In genomic region chr1:71696093-71696492, GRCm38 (mm10) we compare ENCODE assay signal across 26 mouse cellular contexts. TPM values are rescaled to one million over a fixed set of nuclear protein-coding genes. Genes with fewer than 3 reads are reported as not detected.
DNase-seq lines count a peak whose midpoint lies in the region; ATAC-seq and TF ChIP-seq lines count a peak whose summit lies in the region.
"Had no signal": no experiment of that assay in that cellular context is flagged by ENCODE, and none has a peak within 500 bp of the region (broad histone marks: within the 10 kb centered on the region; RNA-seq: fewer than 3 reads in every experiment).

No protein-coding gene starts in this region.

- H3K9me3 ChIP-seq in liver, embryonic 11.5 days (ENCODE audit: control insufficient read depth, low read length) = no peaks in the 10 kb centered on the region
- no peaks in the 10 kb centered on the region for H3K9me3 ChIP-seq in liver, embryonic 13.5 days (replicated peaks)
- no peaks in the 10 kb centered on the region for H3K9me3 ChIP-seq in liver, embryonic 16.5 days (replicated peaks; ENCODE audit: control insufficient read depth, low read length)
- H3K9me3 ChIP-seq in forebrain, postnatal 0 days (ENCODE audit: low read length) = no peaks in the 10 kb centered on the region
- H3K9me3 ChIP-seq: embryonic facial prominence, embryonic 12.5 days; embryonic facial prominence, embryonic 15.5 days; G1E; hindbrain, embryonic 10.5 days; hindbrain, embryonic 13.5 days had no signal

- no peak for TF ChIP-seq CTCF in forebrain, postnatal 0 days (IDR thresholded peaks at IDR 0.05; ENCODE audit: low read depth)

- no peaks in the 10 kb centered on the region for H3K27me3 ChIP-seq in liver, embryonic 11.5 days (replicated peaks; ENCODE audit: control insufficient read depth, insufficient read depth, low read length)
- no peaks in the 10 kb centered on the region for H3K27me3 ChIP-seq in liver, embryonic 13.5 days
- H3K27me3 ChIP-seq in liver, embryonic 16.5 days (ENCODE audit: control insufficient read depth, insufficient read depth, low read depth, low read length) = no peaks in the 10 kb centered on the region
- H3K27me3 ChIP-seq in forebrain, postnatal 0 days (ENCODE audit: insufficient read depth, low read length) = no peaks in the 10 kb centered on the region
- H3K27me3 ChIP-seq: CH12.LX; embryonic facial prominence, embryonic 12.5 days; embryonic facial prominence, embryonic 15.5 days; hindbrain, embryonic 13.5 days; Patski had no signal

- no peak overlapping the region for H3K27ac ChIP-seq in liver, embryonic 11.5 days (ENCODE audit: low read depth, low read length)
- no peak overlapping the region for H3K27ac ChIP-seq in liver, embryonic 13.5 days
- H3K27ac ChIP-seq in liver, embryonic 16.5 days (ENCODE audit: low read length) = no peak overlapping the region
- H3K27ac ChIP-seq in forebrain, postnatal 0 days (ENCODE audit: low read depth, low read length) = no peak overlapping the region
- H3K27ac ChIP-seq: embryonic facial prominence, embryonic 12.5 days; embryonic facial prominence, embryonic 15.5 days; gastrocnemius, adult 2 months; hindbrain, embryonic 10.5 days; hindbrain, embryonic 13.5 days had no signal

- no peaks in the 10 kb centered on the region for H3K36me3 ChIP-seq in liver, embryonic 11.5 days (ENCODE audit: control insufficient read depth, insufficient read depth, low read length)
- H3K36me3 ChIP-seq in liver, embryonic 13.5 days = no peaks in the 10 kb centered on the region
- H3K36me3 ChIP-seq in liver, embryonic 16.5 days (ENCODE audit: control insufficient read depth, insufficient read depth) = no peaks in the 10 kb centered on the region
- no peaks in the 10 kb centered on the region for H3K36me3 ChIP-seq in forebrain, postnatal 0 days (ENCODE audit: insufficient read depth)
- H3K36me3 ChIP-seq: embryonic facial prominence, embryonic 12.5 days; embryonic facial prominence, embryonic 15.5 days; G1E; hindbrain, embryonic 10.5 days; hindbrain, embryonic 13.5 days had no signal

- peak; percentile 69 for ATAC-seq in liver, embryonic 11.5 days (replicated peaks; ENCODE audit: low FRiP score)
- peak; percentile 68; the same call in 1 of the 2 replicates for ATAC-seq in liver, embryonic 13.5 days (ENCODE audit: low read depth)
- peak; percentile 74 for ATAC-seq in liver, embryonic 16.5 days (ENCODE audit: low read depth)
- ATAC-seq in megakaryocyte-erythroid progenitor cell, adult 5-6 weeks (replicated peaks; ENCODE audit: low FRiP score, low TSS enrichment, poor library complexity, severe bottlenecking) = peak; percentile 52; the same call in 1 of the 2 replicates
- ATAC-seq in forebrain, postnatal 0 days = no peak
- ATAC-seq: forebrain, embryonic 14.5 days; hindbrain, embryonic 16.5 days; Patski had no signal

- no peak overlapping the region for H3K4me2 ChIP-seq in liver, embryonic 11.5 days
- no peak overlapping the region for H3K4me2 ChIP-seq in liver, embryonic 13.5 days
- H3K4me2 ChIP-seq in liver, embryonic 16.5 days (ENCODE audit: low read depth, low read length) = no peak overlapping the region
- no peak overlapping the region for H3K4me2 ChIP-seq in forebrain, postnatal 0 days (ENCODE audit: low read depth)
- H3K4me2 ChIP-seq: embryonic facial prominence, embryonic 12.5 days; embryonic facial prominence, embryonic 15.5 days; heart, embryonic 11.5 days; hindbrain, embryonic 13.5 days had no signal

- 71% methylated on average over 3 of the region's 3 CpGs for WGBS in liver, embryonic 11.5 days
- WGBS in liver, embryonic 13.5 days (ENCODE audit: insufficient replicate concordance) = 37% methylated on average over 3 of the region's 3 CpGs
- WGBS in liver, embryonic 16.5 days (ENCODE audit: insufficient replicate concordance) = 25% methylated on average over 3 of the region's 3 CpGs
- WGBS in forebrain, postnatal 0 days = 93% methylated on average over 3 of the region's 3 CpGs

- peaks cover 5% of the 10 kb centered on the region for H3K4me1 ChIP-seq in liver, embryonic 11.5 days (replicated peaks; ENCODE audit: control insufficient read depth, insufficient read depth, low read length)
- peaks cover 16% of the 10 kb centered on the region for H3K4me1 ChIP-seq in liver, embryonic 13.5 days (replicated peaks)
- peaks cover 4% of the 10 kb centered on the region for H3K4me1 ChIP-seq in liver, embryonic 16.5 days (ENCODE audit: control insufficient read depth, low read depth, low read length)
- no peaks in the 10 kb centered on the region for H3K4me1 ChIP-seq in forebrain, postnatal 0 days (ENCODE audit: insufficient read depth)
- H3K4me1 ChIP-seq: hindbrain, embryonic 10.5 days; hindbrain, embryonic 13.5 days had no signal

- H3K4me3 ChIP-seq in liver, embryonic 11.5 days (ENCODE audit: low read depth, low read length) = no peak overlapping the region
- no peak overlapping the region for H3K4me3 ChIP-seq in liver, embryonic 13.5 days (replicated peaks)
- H3K4me3 ChIP-seq in liver, embryonic 16.5 days (ENCODE audit: low read depth, low read length) = no peak overlapping the region
- no peak overlapping the region for H3K4me3 ChIP-seq in forebrain, postnatal 0 days (ENCODE audit: low read depth, low read length)
- H3K4me3 ChIP-seq: embryonic facial prominence, embryonic 12.5 days; embryonic facial prominence, embryonic 15.5 days; gastrocnemius, adult 2 months; hindbrain, embryonic 10.5 days; hindbrain, embryonic 13.5 days had no signal

- no peak for DNase-seq in liver, embryonic 11.5 days (ENCODE audit: low spot score)
- DNase-seq in liver = no peak
- no peak for DNase-seq in liver, embryonic 13.5 days
- DNase-seq in thymus, postnatal 14 days = no peak
- DNase-seq in frontal cortex, adult 2 months (ENCODE audit: extremely low spot score in 1 of 2, low spot score in 1 of 2) = no peak
- no peak for DNase-seq in forebrain, postnatal 0 days
- DNase-seq: adrenal gland, postnatal 36 days; B cell, adult 2 months; cerebellum, adult 18-20 months; cerebellum, adult 9-11 months; cerebellum, postnatal 25 days; gastrocnemius, adult 2 months; gastrocnemius, postnatal 14 days; heart, adult 11 months had no signal

- H3K9ac ChIP-seq in liver, embryonic 11.5 days (ENCODE audit: low read depth, low read length) = no peak overlapping the region
- no peak overlapping the region for H3K9ac ChIP-seq in liver, embryonic 13.5 days
- H3K9ac ChIP-seq in liver, embryonic 16.5 days (ENCODE audit: low read depth, low read length) = no peak overlapping the region
- no peak overlapping the region for H3K9ac ChIP-seq in forebrain, postnatal 0 days
- H3K9ac ChIP-seq: embryonic facial prominence, embryonic 12.5 days; embryonic facial prominence, embryonic 15.5 days; hindbrain, embryonic 13.5 days had no signal

RNA-seq across cellular contexts. Expression of gene Fn1, which starts 43.1 kb away (rescaled TPM):
- polyA plus RNA-seq in liver, embryonic 11.5 days (2014; fragmentation: Nextera tagmentation; extraction: Ambion mirVana) = 171 and 175 TPM in 2 replicates
- polyA plus RNA-seq in liver, embryonic 13.5 days (2015; fragmentation: Nextera tagmentation; extraction: Ambion mirVana) = 53.0 and 58.5 TPM in 2 replicates
- 157 and 184 TPM in 2 replicates for polyA plus RNA-seq in liver, embryonic 16.5 days (2015; fragmentation: Nextera tagmentation; extraction: Ambion mirVana)
- total RNA-seq in megakaryocyte-erythroid progenitor cell, adult 5-6 weeks (2014; fragmentation: Nextera tagmentation) = 0.68 TPM in 1 of 2 replicates, not detected in the other
- total RNA-seq in megakaryocyte-erythroid progenitor cell, adult 5-6 weeks (2017) = 1.3 and 2.2 TPM in 2 replicates
- 66.0 and 67.7 TPM in 2 replicates for polyA plus RNA-seq in frontal cortex, adult 2 months (2012; rRNA removed)
- 50.0 and 71.6 TPM in 2 replicates for total RNA-seq in forebrain, postnatal 0 days (2014; rRNA removed)
- 17.2 and 23.4 TPM in 2 replicates for polyA plus RNA-seq in forebrain, postnatal 0 days (2015; fragmentation: Nextera tagmentation; extraction: Ambion mirVana)
